Mouse (Mus musculus) right cerebral cortex, postnatal 10 days (tissue): Measurements from ENCODE around the gene Coq10b.
"Not testable (repeated sequence)": the region's sequence is repeated elsewhere in the genome, so short reads cannot be mapped to it uniquely, and the experiment has no call there.

ENCODE experiments used
- DNase-seq, 2 experiments: peaks; one replicate each; pipeline ENCODE4 v3.0.0; 2021; ENCODE audit warnings: low spot score in 2 of 2

The Coq10b gene

DNA sequence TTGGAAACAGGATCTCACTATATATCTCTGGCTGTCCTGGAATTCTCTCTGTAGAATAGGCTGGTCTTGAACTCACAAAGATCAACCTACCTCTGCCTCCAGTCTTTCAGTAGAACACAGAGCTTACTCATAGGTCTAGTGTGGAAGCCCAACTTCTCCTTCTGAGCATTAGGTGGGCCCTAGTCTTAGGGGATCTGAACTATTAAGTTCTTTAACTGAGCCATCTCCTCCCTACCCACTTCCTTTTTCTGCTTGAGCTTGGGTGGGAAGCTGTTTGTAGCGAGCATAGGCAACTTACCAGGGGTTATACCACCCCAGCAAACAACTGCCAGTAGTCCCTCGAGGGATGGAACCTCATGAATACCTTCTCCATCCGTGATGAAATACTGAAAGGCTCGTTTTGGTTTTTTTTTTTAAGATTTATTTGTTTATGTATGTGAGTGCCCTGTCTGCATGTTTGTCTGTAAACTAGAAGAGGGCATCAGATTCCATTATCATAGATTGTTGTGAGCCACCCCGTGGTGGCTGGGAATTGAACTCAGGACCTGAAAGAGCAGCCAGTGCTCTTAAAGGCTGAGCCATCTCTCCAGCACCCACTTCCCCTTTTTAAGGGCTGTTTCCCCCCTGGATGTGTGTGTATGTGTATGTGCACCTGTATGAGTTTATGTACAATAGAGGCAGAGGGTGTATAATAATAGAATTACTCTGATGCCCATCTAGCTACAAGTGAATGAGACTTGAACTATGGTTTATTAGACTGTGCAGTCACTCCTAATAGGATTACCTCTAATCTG, 2.9 kb downstream of the Coq10b start:
- DNase-seq: no peak

- DNase-seq: not testable (repeated sequence)
These were observed 5.8 kb downstream of the Coq10b start for GRCm38 (mm10) chr1:55058383-55058782.

DNA sequence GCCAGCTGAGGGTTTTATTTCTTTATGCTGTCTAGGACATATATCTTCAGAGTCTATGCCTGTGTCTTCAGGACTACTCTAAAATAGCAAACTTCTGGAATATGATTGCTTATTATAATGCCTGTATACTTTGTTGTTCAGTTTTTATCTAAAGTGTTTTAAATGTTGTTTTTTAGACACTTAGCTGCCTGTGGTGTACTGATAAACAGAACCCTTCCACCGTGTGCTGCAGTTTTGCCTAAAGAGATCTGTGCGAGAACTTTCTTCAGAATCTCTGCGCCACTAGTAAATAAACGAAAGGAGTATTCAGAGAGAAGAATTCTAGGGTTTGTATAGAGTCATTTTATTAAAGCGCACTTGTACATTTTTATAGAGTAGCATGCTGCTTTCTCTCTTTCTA, 8.5 kb downstream of the Coq10b start:
- no peak for DNase-seq

- no peak for DNase-seq
These were observed 9.2 kb downstream of the Coq10b start for GRCm38 (mm10) chr1:55061772-55062171.

DNA sequence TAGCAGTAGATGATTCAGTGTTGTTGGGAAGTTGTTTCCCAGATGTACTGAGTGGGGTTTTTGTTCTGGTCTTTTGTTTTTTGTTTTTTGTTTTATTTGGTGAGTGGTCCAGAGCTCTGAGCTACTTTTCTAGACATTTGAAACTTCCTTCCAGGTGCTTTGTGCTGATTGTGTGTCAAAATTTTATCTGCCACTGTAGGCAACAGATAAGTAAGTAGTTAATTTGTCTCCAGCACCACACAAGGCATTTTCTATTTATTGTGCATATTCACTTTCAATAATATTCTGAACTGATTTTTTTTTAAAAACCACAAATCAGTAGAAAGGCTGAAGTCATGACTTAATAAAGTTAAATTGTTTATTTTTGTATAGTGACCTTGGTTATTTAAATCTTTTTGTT, 19.8 kb downstream of the Coq10b start:
- not testable (repeated sequence) for DNase-seq

- DNase-seq: no peak
These were observed 22.2 kb downstream of the Coq10b start for GRCm38 (mm10) chr1:55074757-55075156.

GRCm38 (mm10) chr1:55075652-55076394, 23.3 kb downstream of the Coq10b start:
- no peak for DNase-seq

GRCm38 (mm10) chr1:55076395-55076743, 23.8 kb downstream of the Coq10b start:
- no peak for DNase-seq

DNA sequence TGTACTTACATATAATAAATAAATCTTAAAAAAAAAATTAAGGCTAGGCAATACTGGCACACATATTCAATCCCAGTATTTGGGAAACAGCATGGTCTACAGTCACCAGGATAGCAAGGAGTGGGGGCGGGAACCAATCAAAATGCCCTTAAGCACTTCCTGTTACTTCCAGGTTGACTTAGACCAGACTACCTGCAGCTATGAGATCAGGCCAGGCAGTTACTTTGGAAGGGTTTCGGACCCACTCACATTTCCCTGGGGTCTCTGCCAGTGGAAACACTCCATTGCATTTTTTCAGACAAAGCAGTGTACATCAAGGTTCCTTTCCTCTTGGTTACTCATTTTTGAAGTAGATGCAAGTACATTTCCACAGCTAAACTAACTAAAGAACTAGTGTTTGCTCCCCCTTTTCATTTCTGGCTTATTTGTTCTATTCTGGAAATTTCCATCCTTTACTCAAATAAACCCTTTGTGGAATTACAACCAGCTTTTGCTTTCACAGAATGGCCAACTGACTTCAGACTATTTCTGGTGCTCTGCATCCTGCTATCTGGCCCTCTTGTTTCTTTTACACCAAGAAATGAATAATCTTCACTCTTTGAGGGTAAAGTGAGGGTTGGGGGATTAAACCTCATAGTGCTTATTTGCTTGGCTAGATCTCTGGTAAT, 24.4 kb downstream of the Coq10b start:
- no peak for DNase-seq

DNA sequence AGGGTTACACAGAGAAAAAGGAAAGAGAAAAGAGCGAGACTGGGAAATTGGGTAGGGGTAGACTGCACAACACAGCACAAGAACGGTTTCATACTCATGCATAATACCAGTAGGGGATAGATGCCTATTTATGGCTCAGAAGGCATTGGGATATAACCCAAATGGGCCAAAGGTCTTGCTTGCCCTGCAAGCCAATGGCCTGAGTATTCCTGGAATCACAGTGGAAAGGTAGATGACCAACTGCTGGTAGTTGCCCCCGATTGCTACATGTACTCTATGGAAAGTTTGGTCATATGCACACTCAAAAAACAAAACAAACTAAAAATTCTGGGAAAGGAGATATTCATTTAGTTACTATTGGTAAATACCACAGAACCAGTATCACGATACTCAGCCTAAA, 27.1 kb downstream of the Coq10b start:
- no peak for DNase-seq

GRCm38 (mm10) chr1:55082106-55082505, 29.5 kb downstream of the Coq10b start:
- DNase-seq: no peak

- DNase-seq: no peak
These were observed 33.3 kb downstream of the Coq10b start for GRCm38 (mm10) chr1:55085781-55086366.

- DNase-seq: peak in 1 of 2 experiments; percentile 37
These were observed 34.4 kb downstream of the Coq10b start for GRCm38 (mm10) chr1:55086868-55087400.

GRCm38 (mm10) chr1:55087401-55087904, 34.9 kb downstream of the Coq10b start:
- DNase-seq: peak in 1 of 2 experiments; percentile 76

DNA sequence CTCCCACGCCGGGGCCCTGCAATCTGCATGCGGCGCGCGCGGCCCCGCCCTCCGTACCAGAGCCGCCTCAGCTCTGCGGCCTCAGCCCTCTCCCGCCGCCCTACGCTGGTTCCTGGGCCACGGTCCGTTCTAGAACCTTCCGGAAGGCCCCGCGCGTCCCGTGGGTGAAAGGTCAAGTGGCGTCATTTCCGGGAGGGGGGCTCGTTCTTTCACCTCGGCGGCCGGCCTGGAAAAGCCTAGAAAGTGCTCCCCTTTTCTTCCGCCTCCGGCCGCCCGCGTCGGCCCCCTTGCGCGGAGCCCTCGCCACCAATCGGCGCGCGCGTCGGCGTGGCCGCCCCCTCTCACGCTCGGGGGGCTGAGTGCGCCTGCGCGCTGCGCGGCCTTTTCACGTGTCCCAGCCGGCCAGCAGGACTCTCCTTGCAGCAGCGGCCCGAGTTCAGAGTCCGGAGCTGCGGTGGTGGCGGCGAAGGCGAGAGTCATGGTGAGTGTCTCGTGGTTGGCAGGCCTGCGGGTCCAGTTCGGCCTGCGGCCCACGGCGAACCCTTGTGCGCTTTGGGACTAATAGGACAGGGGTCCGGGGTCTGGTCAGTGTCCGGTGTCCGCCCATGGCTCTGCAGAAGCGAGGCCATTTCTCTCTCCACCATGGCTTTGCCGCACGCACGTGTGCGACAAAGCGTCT, 35.5 kb downstream of the Coq10b start, which contains the start of the genes Hspe1 and Hspd1:
Gene Hspe1, plus strand, starts transcription at position 201 of the 679 bp plus-strand sequence.
Gene Hspd1, minus strand, starts transcription at position 312 of the 679 bp plus-strand sequence.
- DNase-seq: peak; percentile 99

- no peak for DNase-seq
These were observed 36.3 kb downstream of the Coq10b start for GRCm38 (mm10) chr1:55088611-55089497.

DNA sequence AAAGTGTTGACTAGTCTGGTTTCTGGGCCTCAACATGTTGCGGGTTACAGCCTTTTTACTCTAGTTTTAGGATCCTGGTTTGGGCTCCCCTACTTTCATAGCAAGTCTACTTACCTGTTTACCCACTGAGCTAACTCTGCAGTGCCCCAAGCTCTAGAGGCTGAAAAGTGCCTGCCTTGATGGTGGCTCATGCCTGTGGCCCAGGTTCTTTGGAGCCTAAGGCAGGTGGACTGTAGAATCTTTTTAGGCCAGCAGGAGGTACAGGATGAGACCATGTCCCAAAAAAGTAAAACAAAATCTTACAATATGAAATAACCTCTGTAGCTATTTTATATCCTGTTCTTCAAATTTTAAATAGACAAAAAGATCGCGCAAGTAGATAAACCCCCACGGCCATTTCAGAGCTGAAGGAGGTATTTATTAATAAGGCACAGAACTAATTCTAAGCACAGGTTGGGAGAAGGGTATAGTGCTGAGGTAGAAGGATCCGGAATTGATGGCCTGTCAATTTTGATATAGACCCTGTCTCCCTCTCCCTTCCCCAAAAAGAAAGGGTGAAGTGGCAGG, 37.0 kb downstream of the Coq10b start:
- no peak for DNase-seq

DNA sequence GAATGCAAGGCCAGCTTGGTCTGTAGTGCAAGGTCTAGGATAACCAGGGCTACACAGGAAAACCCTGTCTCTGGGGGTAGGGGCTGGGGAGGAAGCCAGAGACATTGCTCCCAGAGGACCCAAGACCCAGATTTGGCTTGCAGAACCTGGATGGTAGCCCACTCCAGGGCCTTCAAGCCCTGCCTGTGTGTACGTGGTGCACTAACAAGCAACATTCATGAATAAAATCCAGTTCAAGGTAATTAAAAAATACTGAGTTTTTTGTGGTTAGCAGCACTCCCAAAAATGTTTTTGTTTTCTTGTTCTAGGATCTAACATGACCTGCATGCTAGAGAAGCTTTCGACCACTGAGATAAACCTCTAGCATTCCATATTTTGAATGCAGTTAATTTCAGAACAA, 39.5 kb downstream of the Coq10b start:
- no peak for DNase-seq

DNA sequence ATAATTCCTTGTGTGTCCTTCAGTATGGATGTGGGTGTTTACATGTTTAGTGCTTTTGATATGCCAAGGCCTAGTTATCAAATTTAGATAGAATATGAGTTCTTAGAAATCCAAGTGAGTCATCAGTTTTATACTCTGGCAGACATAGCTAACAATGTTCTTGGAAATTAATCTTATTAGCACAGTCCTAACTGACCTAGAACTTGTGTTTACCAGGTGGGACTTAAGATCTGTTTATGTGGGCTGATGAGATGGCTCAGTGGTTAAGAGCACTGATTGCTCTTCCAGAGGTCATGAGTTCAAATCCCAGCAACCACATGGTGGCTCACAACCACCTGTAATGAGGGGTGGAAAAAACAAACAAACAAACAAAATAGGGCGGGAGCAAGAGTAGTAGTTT, 39.9 kb downstream of the Coq10b start:
- DNase-seq: no peak
